Mouse (Mus musculus) thymus, postnatal 10 days (tissue): Measurements from ENCODE around the gene Tex46.
A peak's percentile ranks its signal among the peaks of the same experiment; 100 is the strongest.

ENCODE experiments used
- DNase-seq, 2 experiments: peaks; one replicate each; pipeline ENCODE4 v3.0.0; 2021; ENCODE audit warnings: low spot score in 2 of 2

Gene Tex46

GRCm38 (mm10) chr4:136631237-136631994 is 21.2 kb downstream of the Tex46 start:
- DNase-seq: no peak

DNA sequence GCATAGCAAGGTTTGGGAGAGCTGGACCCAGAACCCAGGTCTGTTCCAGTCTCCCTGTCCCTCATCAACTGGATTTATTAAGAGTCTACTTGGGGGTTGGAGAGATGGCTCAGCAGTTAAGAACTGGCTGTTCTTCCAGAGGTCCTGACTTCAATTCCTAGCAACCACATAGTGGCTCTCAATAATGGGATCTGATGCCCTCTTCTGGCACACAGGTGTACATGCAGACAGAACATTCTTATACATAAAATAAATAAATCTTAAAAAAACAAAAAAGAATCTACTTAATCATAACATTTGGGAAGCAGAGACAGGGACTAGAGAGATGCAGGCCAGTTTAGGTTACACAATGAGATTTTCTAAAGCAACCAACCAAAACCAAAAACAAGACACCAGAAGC is 25.8 kb downstream of the Tex46 start:
- no peak for DNase-seq

DNA sequence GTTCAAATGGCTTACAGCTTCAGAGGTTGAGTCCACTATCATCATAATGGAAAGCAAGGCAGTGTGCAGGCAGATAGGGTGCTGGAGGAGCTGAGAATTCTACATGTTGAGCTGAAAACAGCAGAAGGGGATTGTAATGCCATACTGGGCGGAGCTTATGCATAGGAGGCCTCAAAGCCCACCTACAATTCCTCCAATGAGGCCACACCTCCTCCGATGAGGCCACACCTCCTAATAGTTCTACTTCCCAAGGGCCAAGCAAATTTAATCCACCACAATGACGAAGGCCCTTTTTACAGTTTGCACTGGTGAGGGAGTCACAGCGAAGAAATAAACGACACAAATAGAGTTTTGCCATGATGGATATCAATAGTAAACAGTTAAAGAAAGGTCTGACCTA is 26.3 kb downstream of the Tex46 start:
- no peak for DNase-seq

DNA sequence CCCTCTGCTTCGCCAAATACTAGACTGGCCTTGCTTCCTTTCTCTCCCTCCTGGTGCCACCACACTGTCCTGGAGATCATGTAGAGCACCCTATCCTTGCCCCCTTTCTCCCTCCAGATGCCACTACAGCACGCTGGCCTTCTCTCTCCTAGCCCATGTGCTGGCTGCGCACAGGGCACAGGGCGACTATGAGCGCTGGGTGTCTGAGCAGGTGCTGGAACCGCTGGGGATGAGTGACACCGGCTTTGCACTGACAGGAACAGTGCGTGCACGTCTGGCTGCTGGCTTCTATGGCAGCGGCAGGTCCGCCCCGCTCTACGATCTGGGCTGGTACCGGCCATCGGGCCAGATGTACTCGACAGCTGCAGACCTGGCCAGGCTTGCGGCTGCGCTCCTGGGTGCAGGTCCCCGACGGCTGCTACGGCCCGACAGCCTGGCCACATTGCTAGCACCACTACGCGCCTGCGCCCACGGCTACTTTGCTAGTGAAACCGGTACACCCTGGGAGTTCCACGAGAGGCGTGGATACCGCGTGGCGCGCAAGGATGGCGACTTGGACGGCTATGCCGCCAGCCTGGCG is 26.8 kb downstream of the Tex46 start:
- peak in 1 of 2 experiments; percentile 6 for DNase-seq

DNA sequence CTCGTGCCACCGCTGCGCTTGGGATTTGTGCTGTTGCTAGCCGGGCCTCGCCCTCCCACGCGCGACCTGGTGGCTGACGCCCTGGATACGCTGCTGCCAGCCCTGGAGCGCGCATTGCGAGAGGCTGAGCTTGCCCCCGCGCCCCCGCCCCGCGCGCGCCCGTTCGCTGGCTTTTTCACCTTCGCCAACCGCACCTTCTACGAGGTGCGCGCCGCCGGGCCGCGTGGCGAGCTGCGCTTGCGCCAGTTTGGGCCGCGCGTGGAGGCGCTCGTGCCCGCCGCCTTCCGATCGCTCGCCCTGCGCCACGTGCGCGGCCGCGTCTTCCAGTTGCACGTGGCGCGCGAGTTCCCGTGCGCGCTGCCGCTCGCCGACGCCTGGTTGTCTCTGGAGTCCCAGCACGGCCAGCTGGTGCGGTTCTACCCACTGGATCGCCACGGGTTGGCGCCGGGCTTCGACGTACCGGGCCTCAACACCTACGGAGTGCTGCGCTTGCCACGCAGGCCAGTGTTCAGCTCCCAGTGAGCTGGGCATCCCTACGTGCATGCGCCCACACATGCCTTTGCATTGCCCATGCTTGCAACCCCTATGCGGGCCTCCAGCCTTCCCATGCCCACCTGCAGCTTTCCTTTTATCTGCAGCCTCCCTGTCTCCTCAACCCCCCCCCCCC is 27.5 kb downstream of the Tex46 start:
- peak; percentile 40 to 50 for DNase-seq

DNA sequence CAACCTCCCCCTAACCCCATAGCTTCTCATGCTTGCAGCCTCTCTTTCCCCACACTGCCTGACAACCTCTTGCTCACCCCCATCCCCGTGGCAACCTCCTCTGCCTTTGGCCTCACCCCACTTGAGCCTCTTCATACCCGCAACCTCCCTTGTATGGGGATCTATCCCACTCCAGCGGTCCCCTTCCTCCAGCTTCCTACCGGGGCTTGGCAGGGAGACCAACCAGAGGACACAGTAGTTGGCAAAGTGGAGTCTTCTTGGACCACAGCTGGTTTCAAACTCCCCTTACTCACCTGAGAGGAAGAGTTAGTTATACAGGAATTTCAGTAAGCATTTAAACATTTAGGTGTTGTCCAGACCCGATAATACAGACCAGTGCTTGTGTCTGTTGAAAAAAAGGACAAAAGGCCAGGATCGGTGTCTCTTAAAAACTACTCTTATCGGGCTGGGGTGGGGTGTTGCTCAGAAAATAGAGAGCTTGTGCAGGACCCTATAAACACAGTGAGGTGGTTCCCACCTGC is 28.1 kb downstream of the Tex46 start:
- no peak for DNase-seq

DNA sequence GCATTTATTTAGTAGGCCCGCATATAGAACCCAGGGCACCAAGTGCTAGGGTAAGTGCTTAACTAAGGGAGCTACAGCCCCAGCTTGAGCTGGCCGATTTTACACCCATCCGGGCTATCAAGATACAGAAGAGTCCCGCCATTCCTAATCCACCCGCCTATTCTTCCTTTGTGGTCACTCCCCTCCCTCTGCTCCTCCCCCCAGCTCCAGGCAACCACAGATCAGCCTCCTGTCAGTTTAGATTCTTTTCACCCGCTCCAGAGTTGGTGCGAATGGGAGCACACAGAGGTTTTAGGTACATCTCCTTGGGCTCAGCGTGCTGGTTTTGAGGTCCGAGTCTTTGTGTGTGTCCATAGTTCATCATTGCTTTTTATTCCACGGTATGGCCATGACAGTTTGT is 28.7 kb downstream of the Tex46 start:
- DNase-seq: no peak

DNA sequence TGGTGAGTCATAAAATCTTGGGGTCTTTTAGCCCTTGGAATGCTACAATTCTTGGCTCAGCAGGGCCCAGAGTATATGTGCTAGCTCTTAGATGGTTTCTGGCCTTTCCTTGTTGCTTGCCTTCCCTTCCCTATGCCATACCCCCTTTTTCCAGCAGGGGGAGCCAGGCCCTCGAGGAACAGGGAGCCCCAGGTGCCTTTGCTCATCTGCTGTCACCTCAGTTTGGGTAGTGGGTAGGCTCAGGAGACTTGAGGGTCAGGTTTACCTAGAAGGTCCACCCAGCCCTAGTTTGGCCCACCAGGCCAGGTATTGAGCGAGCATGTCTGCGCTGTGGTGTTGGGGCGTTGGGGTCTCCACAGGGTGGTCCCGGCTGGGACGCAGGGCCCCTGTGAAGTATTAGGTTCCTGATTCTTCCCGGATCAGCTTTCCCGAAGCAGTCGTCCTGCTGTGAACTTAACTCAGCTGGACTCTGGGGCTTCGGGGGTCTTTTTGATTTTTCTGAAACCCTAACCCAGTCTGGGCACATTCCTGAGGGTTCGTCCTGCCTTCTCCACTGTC is 38.8 kb downstream of the Tex46 start:
- DNase-seq: peak; percentile 63 to 88

- DNase-seq: no peak
These were observed 39.4 kb downstream of the Tex46 start for GRCm38 (mm10) chr4:136649480-136650196.

- DNase-seq: no peak
These were observed 40.0 kb downstream of the Tex46 start for GRCm38 (mm10) chr4:136650261-136650660.

DNA sequence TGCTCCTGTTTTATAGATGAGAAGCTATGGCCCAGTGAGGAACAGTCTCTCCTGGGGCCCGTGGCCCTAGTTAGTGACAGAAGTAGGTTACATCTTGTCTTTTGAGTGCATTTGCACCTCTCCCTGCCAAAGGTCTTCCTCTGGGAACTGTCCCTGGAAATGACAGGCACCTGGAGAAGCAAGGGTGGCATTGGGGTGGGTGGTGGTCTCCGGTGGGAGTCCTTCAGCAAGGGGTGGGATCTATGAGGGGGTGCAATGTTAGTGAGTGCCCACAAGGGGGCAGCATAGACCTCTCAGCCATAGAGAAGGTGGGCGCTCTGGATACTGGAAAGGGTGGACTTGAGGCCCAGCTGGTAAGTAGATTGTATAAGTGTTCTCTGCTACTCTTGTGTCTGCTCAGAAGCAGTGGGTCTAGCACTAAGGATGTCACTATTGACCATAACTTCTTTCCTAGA is 41.1 kb downstream of the Tex46 start:
- peak in 1 of 2 experiments; percentile 41 for DNase-seq

GRCm38 (mm10) chr4:136651882-136652527 is 41.8 kb downstream of the Tex46 start:
- DNase-seq: no peak

- DNase-seq: no peak
These were observed 42.3 kb downstream of the Tex46 start for GRCm38 (mm10) chr4:136652528-136652910.

- no peak for DNase-seq
These were observed 42.8 kb downstream of the Tex46 start for GRCm38 (mm10) chr4:136653019-136653418.

- no peak for DNase-seq
These were observed 43.5 kb downstream of the Tex46 start for GRCm38 (mm10) chr4:136653692-136654234.

- DNase-seq: no peak
These were observed 47.7 kb downstream of the Tex46 start for GRCm38 (mm10) chr4:136657914-136658313.
